Mouse (Mus musculus) urinary bladder, postnatal 4 days (tissue): ENCODE measurements around the gene AY761184.
"Not testable (repeated sequence)": the region's sequence is repeated elsewhere in the genome, so short reads cannot be mapped to it uniquely, and the experiment has no call there.

Experiments
- DNase-seq, 2 experiments: peaks; one replicate each; pipeline ENCODE4 v3.0.0; 2021 to 2022; ENCODE audit warnings: low spot score in 2 of 2

AY761184 gene

GRCm38 (mm10) chr8:21703545-21703944 lies at the start of gene AY761184:
Gene AY761184 (minus strand): TSS chr8:21703645.
- DNase-seq, result not testable (repeated sequence)

- not testable (repeated sequence) for DNase-seq
Observed at GRCm38 (mm10) chr8:21665497-21665896, 37.9 kb downstream of the AY761184 start, which contains the start of gene Defa34. Gene Defa34 (plus strand): TSS chr8:21665797.

GRCm38 (mm10) chr8:21655480-21655879 lies 48.0 kb downstream of the AY761184 start, which contains the start of gene Defa17:
Gene Defa17 (plus strand): TSS chr8:21655780.
- DNase-seq, result not testable (repeated sequence)
